Mouse (Mus musculus): ENCODE measurements around the gene Recql5.
"Not testable (repeated sequence)": the region's sequence is repeated elsewhere in the genome, so short reads cannot be mapped to it uniquely, and the experiment has no call there.

The Recql5 gene

DNA sequence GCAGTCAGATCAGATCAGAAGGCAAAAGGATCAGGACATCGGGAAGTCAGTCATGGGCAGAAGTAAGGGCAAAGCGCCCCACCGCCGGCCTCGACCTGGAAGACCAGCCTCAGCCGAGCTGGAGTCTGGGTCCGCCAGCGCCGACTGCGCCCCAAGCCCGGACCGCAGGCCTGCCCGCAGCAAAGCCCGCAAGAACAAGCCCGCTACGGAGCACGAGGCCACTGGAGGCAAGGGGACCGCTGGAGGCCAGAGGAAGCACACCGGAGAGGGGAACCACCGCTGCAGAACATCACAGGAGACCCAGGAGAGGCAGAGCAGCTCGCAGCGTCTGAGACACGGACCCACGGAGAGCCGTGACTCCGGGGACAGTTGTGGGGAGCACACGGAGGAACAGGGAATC, 74.9 kb downstream of the Recql5 start, which contains the start of gene Myo15b:
Myo15b (plus strand) TSS at position 53 of the 400 bp plus-strand sequence.
- DNase-seq = no peak

DNA sequence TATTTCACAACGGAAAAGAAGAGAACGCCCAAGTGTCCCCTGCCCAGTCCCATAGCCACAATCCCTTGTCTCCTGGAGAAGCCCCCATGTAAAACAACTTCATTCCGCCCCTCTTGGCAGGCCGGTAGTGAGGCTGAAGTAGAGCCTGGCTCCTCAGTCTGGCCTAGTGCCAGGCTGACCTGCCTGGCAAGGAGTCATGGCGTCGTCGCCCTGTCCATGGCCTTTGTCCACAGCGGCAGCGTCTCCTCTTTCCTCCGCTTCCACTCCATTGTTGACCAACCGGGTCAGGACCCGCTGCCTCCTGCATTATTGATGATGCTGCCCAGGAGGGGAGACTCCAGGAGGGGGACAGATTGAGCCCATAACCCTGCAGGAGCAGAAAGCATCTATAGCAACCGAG, 75.3 kb downstream of the Recql5 start:
- no peak for DNase-seq

DNA sequence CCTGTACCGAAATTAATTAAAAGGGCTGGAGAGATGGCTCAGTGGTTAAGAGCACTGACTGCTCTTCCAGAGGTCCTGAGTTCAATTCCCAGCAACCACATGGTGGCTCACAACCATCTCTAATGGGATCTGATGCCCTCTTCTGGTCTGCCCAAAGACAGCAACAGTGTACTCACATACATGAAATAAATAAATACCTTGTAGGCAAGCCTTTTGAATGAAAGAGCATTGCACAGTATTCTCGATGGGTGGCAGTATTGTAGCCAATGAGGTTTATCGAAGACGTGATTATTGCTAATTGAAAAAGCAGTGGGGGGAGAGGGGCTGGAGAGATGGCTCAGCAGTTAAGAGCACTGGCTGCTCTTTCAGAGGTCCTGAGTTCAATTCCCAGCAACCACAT, 76.1 kb downstream of the Recql5 start:
- not testable (repeated sequence) for DNase-seq

- no peak for DNase-seq
Observed at GRCm38 (mm10) chr11:115854674-115855073, 78.6 kb downstream of the Recql5 start.

- no peak for DNase-seq
Observed at GRCm38 (mm10) chr11:115845819-115846218, 87.5 kb downstream of the Recql5 start.

DNA sequence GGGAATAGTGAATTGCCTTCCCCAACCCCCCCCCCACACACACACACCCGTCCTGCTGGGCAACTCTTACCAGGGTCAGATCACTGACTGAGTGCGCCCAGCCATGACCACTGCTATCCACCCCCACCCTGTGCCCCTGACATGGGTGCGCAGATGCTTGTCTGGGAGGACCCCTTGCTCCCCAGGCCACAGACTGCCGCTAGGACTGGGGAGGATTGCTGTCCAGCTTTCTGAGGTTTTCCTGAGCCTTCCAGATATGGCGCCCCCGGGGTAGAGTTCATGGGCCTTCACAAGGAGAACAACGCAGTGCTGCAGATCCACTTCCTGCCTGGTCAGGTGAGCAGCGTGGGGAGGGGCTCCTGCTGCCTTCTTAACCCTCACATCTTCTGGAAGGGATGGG, 89.0 kb downstream of the Recql5 start:
- DNase-seq = no peak

- no peak for DNase-seq
Observed at GRCm38 (mm10) chr11:115843891-115844239, 89.4 kb downstream of the Recql5 start.

GRCm38 (mm10) chr11:115843141-115843890, 90.0 kb downstream of the Recql5 start:
- DNase-seq = no peak
